Mouse (Mus musculus) spleen, adult 2 months (tissue): ENCODE measurements around the gene Slc22a7. TPM values are rescaled to one million over a fixed set of nuclear protein-coding genes. Genes with fewer than 3 reads are reported as not detected.

Experiments used
- DNase-seq, 2 experiments: peaks; one replicate each; pipeline versions ENCODE4 v3.0.0 to v3.0.0-alpha.2; 2012 to 2021; ENCODE audit warnings: low spot score in 2 of 2, low read depth in 1 of 2
- H3K27ac ChIP-seq: fragments of 200-500 bp; 2 replicates; pipeline ENCODE4 v1.5.1; 2012; ENCODE audit warnings: low read length, inconsistent platforms; ENCODE audit not compliant: insufficient read depth
- H3K27me3 ChIP-seq: fragments of 200-500 bp; 2 replicates; pipeline ENCODE4 v1.6.1; 2012; ENCODE audit warnings: mild to moderate bottlenecking, moderate library complexity, low read length, inconsistent platforms; ENCODE audit not compliant: control insufficient read depth, insufficient read depth
- H3K36me3 ChIP-seq: fragments of 200-500 bp; 2 replicates; pipeline ENCODE4 v1.6.1; 2012; ENCODE audit warnings: mild to moderate bottlenecking, low read length, inconsistent platforms; ENCODE audit not compliant: control insufficient read depth, insufficient read depth
- H3K4me1 ChIP-seq: fragments of 200-500 bp; 2 replicates; pipeline ENCODE4 v1.6.1; 2011; ENCODE audit warnings: inconsistent platforms; ENCODE audit not compliant: control insufficient read depth, insufficient read depth, insufficient read length
- H3K4me3 ChIP-seq: fragments of 200-500 bp; 2 replicates; pipeline ENCODE4 v1.5.1; 2011; ENCODE audit warnings: mild to moderate bottlenecking, inconsistent platforms; ENCODE audit not compliant: insufficient read depth, insufficient read length; ENCODE audit errors: extremely low read depth
- CTCF ChIP-seq: fragments of 200-500 bp; IDR thresholded peaks from 2 replicates; pipeline ENCODE4 v1.5.1; 2011; ENCODE audit warnings: mild to moderate bottlenecking, inconsistent platforms; ENCODE audit not compliant: insufficient read depth, insufficient read length, insufficient replicate concordance; ENCODE audit errors: extremely low read depth
- POLR2A ChIP-seq: fragments of 200-500 bp; IDR thresholded peaks from 2 replicates; pipeline ENCODE4 v1.6.1; 2011; ENCODE audit warnings: low read depth, low read length, inconsistent platforms
- WGBS: fragments of 180-500 bp; shearing (Covaris S2); methylation state at CpG from one replicate; pipeline ENCODE4 v1.1.7; 2018; 5-methylcytosine and 5-hydroxymethylcytosine counted together
- polyA plus RNA-seq: library from polyadenylated mRNA; depleted of rRNA; stranded (reverse); fragments of >200 nt; gene quantifications from 2 replicates; pipeline ENCODE4 v1.2.3, GENCODE M21; 2012

Slc22a7 gene
- polyA plus RNA-seq, 1 experiment, result 0.07 TPM

DNA sequence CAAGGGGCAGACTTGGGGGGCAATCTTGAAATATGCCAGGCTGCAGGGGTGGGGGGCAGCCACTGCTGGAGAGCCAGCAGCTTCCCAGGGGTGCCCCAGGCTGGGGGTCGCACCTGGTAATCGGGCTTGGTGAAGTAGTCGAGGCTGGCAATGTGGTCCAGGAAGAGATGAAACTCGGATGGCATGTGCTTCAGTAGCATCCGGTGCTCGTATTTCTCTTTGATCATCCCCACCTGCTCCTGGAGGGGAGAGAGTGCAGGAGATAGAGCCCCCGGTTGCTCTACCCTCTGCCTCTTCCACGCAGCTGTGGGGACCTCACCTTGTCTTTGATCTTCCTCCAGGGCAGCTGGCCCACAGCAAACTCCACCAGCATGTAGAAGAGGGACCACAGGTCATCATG is 38.3 kb upstream of the Slc22a7 start:
- no peak for TF ChIP-seq POLR2A
- DNase-seq, result no peak
- WGBS, result 71% methylated on average over 8 of the region's 8 CpGs
- Histone ChIP-seq H3K27ac (no peak overlapping the region), H3K4me3 (no peak overlapping the region), H3K36me3 (no peaks in the 10 kb centered on the region), H3K27me3 (no peaks in the 10 kb centered on the region), H3K4me1 (no peaks in the 10 kb centered on the region)

DNA sequence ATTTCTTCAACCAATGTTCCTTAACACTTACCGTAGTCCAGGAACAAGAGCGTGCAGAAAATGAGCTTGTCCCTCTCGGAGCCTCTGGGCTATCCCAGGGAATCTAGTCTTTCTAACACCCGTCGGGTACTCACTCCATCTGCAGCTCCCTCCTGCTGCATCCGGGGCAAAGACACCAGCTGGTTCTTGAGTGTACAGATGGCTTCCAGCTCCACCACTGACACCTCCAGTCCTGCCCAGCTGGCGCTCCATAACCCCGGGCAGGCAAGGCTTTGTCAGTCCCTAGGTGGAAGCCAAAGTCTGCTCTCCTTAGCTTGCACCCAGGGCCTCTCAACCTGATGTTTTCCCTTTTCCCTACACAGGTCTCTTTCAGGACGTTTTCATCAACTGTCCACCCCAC is 29.6 kb upstream of the Slc22a7 start:
- H3K36me3 ChIP-seq, result no peaks in the 10 kb centered on the region
- no peak overlapping the region for H3K4me3 ChIP-seq
- H3K27ac ChIP-seq, result no peak overlapping the region
- TF ChIP-seq POLR2A (no peak), CTCF (no peak)
- 88% methylated on average over 9 of the region's 9 CpGs for whole genome bisulfite sequencing
- H3K27me3 ChIP-seq, result no peaks in the 10 kb centered on the region
- no peaks in the 10 kb centered on the region for H3K4me1 ChIP-seq
- no peak for DNase-seq

DNA sequence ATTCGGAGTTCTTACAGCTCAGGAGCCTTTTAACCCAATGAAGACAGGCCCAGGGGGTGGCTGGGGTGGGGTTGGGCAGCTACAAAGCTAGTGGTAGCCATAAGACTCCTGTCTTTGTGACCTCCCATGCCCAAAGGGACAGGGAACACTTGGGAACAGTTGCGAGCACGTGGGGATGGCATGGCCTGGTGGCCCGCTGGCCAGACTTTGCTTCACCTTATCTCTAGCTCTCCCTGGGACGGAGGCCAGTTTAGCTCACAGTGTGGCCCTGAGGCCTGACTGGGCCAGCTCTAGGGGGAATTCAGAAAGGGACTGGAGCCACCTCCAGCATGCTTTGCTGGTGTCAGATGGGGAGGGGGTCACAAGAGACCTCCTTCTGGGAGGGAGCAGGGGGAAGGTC is 24.0 kb upstream of the Slc22a7 start:
- DNase-seq, result no peak
- Histone ChIP-seq H3K4me1 (no peaks in the 10 kb centered on the region), H3K36me3 (no peaks in the 10 kb centered on the region), H3K4me3 (no peak overlapping the region), H3K27me3 (peaks cover 7% of the 10 kb centered on the region; the same call in 1 of the 2 replicates), H3K27ac (no peak overlapping the region)
- TF ChIP-seq POLR2A (no peak), CTCF (no peak)
- 91% methylated on average over 5 of the region's 5 CpGs for WGBS

DNA sequence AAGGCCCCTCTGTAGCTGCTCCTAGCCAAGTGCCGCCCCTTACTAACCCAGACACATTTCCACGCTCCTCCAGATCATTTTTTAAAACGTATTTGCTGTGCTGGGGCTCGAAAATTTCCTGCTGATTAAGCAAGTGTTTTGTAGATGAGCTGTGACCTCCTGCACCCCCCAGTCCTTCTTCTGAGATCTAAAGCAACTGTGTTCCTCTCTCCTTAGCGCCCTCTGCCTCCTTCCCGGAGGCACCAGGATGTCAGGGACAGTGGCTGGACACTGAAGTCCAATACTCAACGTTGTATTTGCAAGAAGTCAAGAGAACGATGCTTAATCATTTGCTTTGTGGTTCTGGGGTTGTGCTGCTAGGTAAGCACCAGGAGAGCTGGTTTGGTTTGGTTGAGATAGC is 23.1 kb upstream of the Slc22a7 start:
- Histone ChIP-seq H3K36me3 (no peaks in the 10 kb centered on the region), H3K27me3 (peaks cover 7% of the 10 kb centered on the region), H3K4me1 (no peaks in the 10 kb centered on the region), H3K27ac (no peak overlapping the region), H3K4me3 (no peak overlapping the region)
- TF ChIP-seq CTCF, result no peak
- no peak for TF ChIP-seq POLR2A
- 14% methylated on average over 8 of the region's 8 CpGs for WGBS
- DNase-seq, result no peak

DNA sequence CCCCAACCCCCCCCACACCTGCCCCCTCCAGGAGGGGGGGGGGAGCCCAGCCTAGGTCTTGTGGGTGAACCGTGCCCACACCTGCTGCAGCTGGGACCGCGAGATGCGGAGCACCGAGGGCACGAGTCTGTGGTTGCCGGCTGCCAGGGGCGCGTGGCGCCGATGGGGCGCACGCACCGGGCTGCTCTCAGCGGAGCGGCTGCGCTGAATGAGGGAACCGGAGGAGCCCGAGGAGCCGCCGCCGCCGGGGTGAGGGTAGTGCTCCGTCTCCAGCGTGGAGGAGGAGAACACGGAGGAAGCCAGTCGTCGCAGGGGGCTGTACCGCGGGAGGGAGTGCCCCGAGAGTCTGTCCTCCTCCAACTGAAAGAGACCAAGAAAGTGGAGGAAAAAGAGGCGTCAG is 22.4 kb upstream of the Slc22a7 start:
- no peaks in the 10 kb centered on the region for H3K4me1 ChIP-seq
- WGBS, result 2% methylated on average over 32 of the region's 32 CpGs
- H3K27ac ChIP-seq, result no peak overlapping the region
- H3K36me3 ChIP-seq, result no peaks in the 10 kb centered on the region
- peaks cover 12% of the 10 kb centered on the region for H3K27me3 ChIP-seq
- no peak for DNase-seq
- no peak for TF ChIP-seq CTCF
- TF ChIP-seq POLR2A, result no peak
- H3K4me3 ChIP-seq, result no peak overlapping the region

DNA sequence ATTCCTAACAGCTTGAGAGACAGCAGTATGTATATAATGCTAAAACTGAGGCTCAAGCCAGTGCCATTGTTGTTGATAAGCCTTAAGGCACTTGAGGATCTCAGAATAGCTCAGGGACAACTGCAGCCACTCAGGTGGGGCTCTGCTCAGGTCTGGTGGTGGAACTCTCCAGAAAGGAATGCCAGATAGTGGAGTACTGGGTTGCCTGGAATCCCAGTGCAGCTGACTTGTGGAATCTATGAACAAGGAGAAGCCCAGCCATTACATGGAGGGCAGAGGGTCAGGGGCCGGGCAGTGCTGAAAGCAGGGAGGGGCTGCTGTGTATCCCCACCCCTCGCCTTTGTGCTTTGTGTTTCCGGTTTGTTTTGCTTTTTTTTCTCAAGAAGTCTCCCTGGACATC is 20.2 kb upstream of the Slc22a7 start:
- no peak for DNase-seq
- Histone ChIP-seq H3K27me3 (peaks cover 27% of the 10 kb centered on the region), H3K4me3 (no peak overlapping the region), H3K36me3 (no peaks in the 10 kb centered on the region), H3K4me1 (peaks cover 2% of the 10 kb centered on the region; the same call in 1 of the 2 replicates), H3K27ac (no peak overlapping the region)
- WGBS, result 38% methylated on average over 3 of the region's 3 CpGs
- TF ChIP-seq POLR2A (no peak), CTCF (no peak)

DNA sequence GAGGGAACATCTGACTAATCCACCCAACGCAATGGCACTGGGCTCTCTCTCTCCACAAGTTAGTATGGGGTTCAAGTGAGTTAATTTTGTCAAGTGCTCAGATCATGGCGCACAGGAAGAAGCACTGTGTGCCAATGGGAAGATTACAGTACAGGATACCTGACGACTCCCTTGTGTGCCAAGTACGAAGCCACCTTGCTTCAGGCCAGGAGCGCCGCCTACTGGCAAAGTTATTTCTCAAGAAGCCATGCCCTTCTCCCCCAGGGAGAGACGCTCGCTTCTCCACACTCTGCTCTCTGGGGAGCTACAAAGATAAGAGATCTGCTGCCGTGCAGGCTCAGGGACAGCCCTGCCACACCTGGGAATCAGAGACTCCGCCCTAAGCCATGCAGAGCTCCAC is 19.5 kb upstream of the Slc22a7 start:
- peak; percentile 52; the same call in 1 of the 2 replicates for TF ChIP-seq CTCF
- no peak for TF ChIP-seq POLR2A
- Histone ChIP-seq H3K27me3 (peaks cover 29% of the 10 kb centered on the region), H3K4me1 (peaks cover 2% of the 10 kb centered on the region; the same call in 1 of the 2 replicates), H3K4me3 (no peak overlapping the region), H3K36me3 (no peaks in the 10 kb centered on the region), H3K27ac (no peak overlapping the region)
- 9% methylated on average over 10 of the region's 10 CpGs for WGBS
- peak; percentile 19 to 55 for DNase-seq
